Mouse (Mus musculus) regulatory T cell (primary cell): Measurements from ENCODE around the gene Nudt16l1.

Experiments used
- in situ Hi-C: fragments of 300-600 bp; cut with MboI, MseI; formaldehyde crosslinking; loops from one replicate; pipeline ENCODE4 v1.15.1; 2025; ENCODE audit warnings: high pct_unique_total_duplicates

The Nudt16l1 gene

GRCm38 (mm10) chr16:4938461-4938860 lies at the start of gene Nudt16l1:
Gene Nudt16l1 (plus strand): TSS chr16:4938761.
- in situ Hi-C loops, result no loop called here

DNA sequence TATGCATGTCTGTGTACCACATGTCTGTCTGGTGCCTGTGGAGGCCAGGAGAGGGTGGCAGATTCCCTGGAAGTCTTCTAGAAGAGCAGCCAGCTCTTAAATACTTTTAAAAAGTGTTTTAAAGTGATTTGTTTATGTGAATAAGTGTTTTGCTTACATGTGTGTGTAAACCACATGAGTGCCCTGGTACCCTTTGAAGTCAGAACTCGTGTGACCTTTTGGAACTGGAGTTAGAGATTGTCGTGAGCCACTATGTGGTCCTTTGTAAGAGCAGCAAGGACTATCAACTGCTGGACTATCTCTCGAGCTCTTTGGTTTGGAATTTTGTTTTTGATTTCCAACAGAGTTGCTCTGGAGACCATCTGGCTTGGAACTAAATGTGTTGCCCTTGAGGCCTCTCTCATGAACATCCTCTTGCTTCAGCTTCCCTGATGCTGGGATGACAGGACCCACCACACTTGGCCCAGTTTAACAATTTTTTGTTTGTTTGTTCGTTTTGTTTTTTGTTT lies 48.3 kb upstream of the Nudt16l1 start:
- in situ Hi-C loops, result no loop called here

GRCm38 (mm10) chr16:4892171-4892570 lies 46.4 kb upstream of the Nudt16l1 start:
- in situ Hi-C loops, result no loop called here

DNA sequence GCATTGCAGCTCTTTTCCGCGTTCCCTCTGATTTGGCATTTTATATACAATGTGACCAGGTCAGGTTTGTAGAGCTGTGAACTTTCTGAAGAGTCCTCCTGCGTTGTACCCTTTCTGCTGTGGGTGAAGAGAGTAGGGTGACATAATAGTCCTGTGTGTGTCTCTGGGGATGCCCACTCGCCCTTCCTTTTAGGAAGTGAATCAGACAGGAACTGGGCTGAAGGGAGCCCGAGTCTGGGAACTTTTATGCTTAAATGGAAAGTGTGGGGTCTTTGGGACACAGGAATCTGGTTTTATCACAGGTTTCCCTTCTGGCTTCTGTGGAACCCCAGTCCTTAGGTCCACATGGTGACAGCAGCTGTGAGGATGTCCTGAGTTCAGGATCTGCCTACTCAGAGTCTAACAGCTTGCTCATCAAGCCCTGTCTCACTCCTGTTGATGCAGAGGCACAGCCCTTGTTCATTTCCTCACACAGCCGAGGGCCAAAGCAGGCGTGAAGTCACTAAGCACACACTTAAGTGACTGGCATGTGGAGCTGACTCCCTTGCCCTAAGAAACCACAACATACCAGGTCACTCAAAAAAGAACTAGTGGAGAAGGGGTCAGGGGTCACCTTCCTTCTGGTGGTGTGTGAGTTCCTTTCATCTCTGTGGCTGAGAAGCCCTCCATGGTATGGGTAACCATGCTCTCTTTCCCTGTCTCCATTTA lies 44.2 kb upstream of the Nudt16l1 start:
- in situ Hi-C loops, result no loop called here

DNA sequence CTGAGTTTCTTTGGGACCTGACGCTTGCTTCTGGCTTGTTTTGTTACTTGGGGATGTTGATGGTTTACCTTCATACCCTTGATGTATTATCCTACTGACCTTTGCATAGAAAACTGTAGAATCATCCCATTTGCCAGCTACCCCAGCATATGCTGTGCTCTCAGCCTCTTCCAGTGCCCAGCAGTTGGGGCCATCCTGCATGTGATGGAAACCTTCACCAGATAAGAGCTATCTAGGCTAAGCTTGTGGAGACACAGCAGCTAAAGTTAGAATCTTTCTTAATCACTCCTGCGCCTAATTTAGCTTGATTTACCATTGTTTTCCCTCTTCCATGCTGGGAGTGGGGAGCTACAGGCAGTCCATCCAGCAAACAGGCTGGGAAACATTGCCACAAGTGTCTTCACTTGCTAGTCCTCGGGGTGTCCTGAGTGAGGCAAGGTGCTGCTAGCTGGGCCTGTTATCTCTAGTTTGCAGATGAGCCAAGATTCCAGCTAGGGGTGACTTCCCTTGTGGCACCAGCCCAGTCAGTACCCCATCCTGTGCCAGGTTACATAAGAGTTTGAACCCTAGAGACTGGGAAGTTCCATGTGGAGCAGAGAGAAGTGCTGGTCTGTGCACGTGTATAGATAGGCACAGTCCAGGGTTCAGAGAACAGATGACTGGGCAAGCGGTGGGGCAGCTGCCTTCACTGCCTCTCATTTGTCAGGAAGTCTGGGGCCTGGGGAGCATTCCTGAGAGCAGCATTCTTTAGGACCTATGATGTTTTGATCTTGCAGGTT lies 42.1 kb upstream of the Nudt16l1 start:
- in situ Hi-C loops, result no loop called here

DNA sequence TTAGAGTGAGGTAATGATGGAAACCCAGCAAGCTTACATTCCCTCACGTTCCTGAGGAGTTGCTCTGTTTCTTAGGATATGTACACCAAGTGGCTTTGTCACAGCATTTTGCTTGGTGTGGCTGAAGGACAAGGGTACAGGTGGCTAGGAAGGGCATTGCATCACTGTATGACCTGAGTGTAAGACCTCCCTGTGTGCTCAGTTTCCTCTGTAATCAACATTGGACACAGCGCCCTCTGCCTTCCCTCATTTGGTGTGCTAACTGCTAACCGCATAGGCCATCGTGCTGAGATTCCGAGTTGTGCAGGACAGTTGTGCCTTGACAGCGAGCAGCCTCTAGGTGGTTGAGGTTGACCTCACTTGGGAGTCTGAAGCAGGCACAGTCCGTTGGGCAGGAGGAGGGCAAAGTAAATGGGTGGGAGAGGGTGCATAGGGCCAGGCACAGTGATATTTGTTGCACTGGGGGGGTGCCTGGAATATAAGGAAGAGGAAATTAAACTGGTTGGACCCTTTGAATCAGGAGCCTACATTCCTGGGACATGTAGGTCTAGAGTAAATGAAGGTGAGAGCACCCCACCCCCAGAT lies 41.3 kb upstream of the Nudt16l1 start:
- in situ Hi-C loops, result no loop called here

DNA sequence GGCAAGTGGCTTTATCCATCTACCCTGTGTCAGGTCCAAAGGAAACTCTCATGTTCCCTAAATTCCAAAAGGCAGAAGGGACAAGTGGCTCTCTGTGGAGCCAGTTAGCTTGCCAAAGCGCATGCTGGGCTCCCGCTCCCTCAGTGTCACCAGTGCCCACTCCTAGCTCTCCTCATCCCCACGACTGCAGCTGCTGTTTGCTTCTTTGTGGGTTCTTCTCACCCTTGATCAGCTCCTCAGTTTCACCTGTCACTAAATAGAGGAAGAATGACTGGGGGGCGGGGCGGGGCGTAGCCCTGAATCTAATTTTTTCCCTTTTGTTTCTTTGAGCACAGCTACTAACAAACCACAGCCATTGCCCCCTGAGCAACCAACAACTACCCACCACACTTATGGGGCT lies 39.7 kb upstream of the Nudt16l1 start:
- in situ Hi-C loops, result no loop called here

DNA sequence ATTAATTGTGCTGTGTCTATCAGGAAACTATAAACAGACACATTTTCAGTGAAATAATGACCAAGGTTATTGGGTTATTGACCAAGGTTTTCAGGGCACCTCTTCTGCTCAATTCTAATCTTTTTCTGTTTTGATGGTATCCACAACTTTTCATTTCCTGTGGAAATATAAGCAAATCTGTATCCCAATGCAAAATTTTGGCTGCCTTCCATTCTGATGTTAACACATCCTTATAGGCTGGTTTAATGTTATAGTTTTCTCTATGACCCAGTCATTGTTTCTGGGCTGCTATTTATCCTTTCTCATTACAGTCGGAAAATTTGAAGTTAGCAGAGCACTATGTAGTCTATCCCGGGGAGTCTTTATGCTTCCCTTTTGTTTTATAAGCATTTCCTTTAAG lies 38.9 kb upstream of the Nudt16l1 start:
- in situ Hi-C loops, result no loop called here

DNA sequence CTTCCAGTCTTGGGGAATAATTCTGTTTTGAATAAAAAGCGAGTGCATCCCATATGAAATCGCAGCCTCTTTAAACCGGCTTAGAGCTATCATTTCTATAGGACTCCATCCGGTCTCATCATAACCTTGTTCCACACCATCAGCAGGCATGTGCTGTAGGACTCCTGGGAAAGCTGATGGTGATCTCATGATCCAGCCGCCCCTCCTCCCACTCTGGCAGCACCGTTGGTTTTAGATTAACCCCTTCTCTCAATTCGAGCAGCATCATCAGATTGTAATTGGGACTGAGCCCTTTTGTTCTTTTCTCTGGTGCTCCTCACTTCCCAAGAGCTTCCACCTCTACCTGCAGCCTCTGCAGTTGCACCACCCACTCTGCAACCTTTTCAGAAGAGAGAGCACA lies 37.4 kb upstream of the Nudt16l1 start:
- in situ Hi-C loops, result no loop called here

GRCm38 (mm10) chr16:4902390-4902789 lies 36.2 kb upstream of the Nudt16l1 start:
- in situ Hi-C loops, result no loop called here

DNA sequence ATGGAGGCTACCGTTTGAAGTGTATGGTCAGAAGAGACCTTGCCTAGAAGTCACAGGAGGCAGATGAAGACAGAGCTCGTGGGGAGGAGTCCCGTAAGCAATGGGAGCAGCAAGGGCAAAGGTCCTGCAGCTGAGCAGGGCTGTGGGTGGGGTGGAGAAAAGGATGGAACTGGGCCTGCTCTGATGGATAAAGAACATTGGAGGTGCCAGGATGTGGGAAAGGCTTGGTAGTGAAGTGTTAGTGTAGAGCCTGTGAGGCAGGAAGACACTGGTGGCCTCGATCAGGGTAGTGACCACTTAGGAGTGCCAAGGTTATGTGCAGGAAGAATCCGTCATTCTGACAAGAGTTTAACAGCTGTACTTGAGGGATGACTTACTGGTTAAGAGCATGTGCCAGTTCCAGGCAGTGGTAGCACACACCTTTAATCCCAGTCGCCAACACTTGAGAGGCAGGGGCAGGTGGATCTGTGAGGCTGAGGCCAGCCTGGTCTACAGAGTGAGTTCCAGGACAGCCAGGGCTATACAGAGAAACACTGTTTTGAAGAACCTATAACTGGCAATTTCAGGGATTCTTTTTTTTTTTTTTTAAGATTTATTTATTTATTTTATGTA lies 35.0 kb upstream of the Nudt16l1 start:
- in situ Hi-C loops, result no loop called here

DNA sequence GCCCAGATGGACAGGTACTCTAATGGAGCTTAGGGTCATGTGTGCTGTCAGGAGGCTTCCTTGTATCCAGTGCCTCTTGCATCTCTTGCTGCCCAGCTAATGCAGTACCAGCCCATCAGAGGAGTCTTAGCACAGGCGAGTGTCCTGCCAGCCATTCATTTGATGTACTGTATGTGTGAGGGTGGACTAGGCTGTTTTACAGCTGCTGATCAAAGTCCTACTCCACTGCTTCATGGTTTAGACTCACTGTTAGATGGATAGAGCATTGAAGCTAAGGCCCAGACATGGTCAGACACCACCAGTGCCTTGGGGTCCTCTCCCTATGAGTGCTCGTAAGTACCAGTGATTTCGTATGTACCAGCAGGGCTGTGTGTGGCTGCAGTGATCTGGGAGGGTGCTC lies 33.7 kb upstream of the Nudt16l1 start:
- in situ Hi-C loops, result no loop called here

- in situ Hi-C loops, result no loop called here
Observed at GRCm38 (mm10) chr16:4905591-4905990, 33.0 kb upstream of the Nudt16l1 start.

GRCm38 (mm10) chr16:4906559-4906958 lies 32.0 kb upstream of the Nudt16l1 start:
- in situ Hi-C loops, result no loop called here

DNA sequence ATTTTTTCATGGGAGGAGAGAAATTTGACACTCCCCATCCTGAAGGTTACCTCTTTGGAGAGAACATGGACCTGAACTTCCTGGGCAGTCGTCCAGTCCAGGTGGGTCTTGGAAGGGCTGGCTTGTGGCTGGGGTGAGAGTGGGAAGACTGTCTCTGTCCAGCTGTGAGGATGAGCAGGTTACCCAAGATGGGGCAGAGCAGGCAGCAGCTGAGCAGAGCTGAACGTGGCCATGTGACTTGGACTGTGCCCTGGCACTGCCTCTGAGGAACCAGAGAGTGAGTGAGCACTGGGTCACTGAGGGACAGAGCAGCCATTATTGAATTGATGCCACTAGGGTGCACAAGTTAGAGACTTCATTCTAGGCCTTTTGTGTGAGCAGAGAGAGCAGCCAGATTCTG lies 31.2 kb upstream of the Nudt16l1 start:
- in situ Hi-C loops, result no loop called here

GRCm38 (mm10) chr16:4907972-4908371 lies 30.6 kb upstream of the Nudt16l1 start:
- in situ Hi-C loops, result no loop called here

DNA sequence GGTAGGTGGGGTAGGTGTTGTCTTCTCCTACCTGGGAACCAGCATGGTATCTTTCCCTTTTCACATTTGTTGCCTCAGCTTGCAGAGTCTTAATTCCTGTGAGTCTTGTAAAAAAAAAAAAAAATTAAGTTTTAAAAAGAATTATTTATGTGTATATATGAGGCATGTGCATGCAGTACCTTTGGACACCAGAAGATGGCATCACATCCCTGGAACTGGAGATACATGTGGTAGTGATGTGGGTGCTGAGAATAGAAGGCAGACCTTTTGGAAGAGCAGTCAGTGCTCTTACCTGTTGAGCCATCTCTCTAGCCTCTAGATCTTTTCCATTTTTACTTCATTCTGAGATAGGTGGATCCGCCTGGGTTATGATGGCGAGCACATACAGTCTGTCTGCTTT lies 28.8 kb upstream of the Nudt16l1 start:
- in situ Hi-C loops, result no loop called here

DNA sequence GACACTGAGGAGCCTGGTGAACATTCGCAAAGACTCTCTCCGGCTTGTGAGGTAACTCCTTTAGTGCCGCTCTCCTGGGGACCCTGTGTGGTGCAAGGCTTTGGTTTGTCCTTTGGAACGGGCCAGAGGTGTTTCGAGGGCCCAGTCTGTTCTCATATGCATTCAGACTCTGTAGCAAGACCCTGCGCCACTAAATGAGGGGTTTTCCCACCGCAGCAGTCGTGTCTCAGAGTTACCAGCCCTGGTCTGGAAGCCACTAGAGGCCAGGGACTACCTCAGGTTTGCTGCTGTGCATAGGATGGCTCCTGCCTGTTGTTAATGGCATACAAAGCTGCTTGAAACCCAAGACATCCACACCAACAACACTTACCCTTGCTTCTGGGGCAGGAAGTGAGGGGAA lies 27.8 kb upstream of the Nudt16l1 start:
- in situ Hi-C loops, result no loop called here

- in situ Hi-C loops, result no loop called here
Observed at GRCm38 (mm10) chr16:4912074-4912648, 26.4 kb upstream of the Nudt16l1 start.

GRCm38 (mm10) chr16:4912907-4913782 lies 25.4 kb upstream of the Nudt16l1 start:
- in situ Hi-C loops, result no loop called here
